Mouse (Mus musculus) left cerebral cortex, adult 9 months (tissue): ENCODE data around the gene Fam117b.

Experiments
- DNase-seq, 2 experiments: peaks; one replicate each; pipeline ENCODE4 v3.0.0; 2022; ENCODE audit warnings: low spot score in 2 of 2

Fam117b gene

DNA sequence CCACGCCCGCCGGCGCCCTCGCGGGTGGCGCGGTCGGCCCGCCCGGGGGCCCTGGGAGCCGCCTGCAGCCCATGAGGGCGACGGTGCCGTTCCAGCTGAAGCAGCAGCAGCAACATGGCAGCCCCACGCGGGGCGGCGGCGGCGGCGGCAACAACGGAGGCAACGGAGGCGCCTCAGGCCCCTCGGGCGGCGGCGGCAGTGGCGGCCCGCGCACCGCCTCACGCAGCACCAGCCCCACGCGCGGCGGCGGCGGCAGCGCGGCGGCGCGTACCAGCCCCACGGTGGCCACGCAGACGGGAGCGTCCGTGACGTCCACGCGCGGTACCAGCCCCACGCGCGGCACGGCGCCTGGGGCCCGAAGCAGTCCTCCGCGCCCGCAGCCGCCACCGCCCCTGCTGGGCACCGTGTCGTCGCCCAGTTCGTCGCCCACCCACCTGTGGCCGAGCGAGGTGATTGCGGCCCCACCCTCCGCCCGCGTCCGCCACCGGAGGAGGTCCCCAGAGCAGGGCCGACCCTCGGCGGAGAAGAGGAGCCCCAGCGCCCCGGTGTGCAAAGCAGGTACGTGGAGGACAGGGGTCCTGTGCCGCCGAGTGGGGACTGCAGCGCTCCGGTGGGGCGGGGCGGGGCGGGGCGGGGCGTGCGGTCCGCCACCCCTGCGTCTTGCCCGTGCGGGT, 526 bp downstream of the Fam117b start:
- peak; percentile 40 to 62 for DNase-seq

DNA sequence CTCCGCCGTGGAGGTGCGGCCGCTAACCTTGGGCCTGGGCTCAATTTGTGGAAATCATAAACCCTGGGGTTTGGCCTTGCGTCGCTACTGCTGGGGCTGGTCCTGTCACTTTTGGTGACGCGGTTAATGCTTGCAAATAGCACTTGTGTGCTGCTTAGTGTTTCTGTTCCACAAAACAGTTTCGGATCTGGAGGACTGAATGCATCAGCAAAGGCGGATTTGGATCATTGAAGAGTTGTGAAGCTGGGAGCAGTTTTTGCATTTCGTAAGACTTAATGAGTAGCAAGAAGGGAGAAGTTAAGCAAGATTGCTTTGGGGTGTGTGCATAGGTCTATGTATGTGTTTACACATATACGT, 1.0 kb downstream of the Fam117b start:
- DNase-seq, result peak; percentile 45 to 55

DNA sequence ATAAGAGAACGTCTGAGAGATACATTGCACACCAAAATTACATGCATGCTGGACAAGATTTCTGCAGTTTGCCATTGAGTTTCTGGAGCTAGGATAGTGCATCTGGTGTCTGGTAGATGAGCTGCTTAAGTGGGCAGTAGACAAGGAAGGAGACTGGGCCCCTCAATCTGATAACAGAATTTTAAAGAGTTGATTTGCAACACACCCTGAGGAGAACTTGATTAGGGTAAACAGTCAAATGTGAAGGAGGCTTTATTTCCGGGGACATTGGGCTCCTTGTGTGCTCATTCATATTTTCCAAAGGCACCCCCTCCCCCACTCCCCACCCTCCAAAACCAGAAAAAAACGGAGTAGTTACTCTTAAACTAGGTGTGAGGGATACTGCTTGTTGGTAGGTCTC, 2.0 kb downstream of the Fam117b start:
- no peak for DNase-seq

DNA sequence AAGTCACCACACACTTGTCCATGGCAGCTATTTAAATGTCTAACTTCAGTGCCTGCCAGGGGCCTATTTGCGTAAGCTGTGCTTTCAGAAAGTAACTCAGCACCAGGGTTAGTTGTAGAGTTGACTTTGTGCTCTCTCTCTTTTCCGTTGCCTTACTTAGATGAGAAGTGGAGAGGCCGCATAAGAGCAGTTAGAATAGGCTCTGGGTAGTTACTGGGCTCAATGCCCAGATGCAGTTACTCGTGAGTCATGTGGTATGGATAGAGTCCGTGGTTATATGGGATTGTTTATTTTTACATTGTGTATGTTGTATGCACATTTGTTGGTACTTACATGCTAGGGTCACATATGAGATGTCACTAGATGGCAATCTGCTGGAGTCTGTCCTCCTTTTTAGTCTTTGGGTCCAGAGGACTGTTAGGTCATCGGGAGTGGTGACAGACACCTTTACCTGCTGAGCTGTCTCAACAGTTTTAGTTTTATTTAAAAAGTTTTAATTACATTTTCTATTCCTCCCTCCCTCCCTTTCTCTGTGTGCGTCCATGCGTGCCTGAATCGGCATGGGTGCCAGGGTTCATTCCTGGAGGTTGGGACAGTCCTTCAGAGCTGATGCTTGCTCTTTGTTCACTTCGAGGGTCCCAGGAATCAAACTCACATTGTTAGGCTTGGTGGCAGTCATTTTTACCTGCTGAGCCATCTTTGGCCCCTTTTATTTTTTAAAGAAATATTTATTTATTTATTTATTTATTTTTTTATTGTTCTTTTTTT, 3.2 kb downstream of the Fam117b start:
- no peak for DNase-seq

DNA sequence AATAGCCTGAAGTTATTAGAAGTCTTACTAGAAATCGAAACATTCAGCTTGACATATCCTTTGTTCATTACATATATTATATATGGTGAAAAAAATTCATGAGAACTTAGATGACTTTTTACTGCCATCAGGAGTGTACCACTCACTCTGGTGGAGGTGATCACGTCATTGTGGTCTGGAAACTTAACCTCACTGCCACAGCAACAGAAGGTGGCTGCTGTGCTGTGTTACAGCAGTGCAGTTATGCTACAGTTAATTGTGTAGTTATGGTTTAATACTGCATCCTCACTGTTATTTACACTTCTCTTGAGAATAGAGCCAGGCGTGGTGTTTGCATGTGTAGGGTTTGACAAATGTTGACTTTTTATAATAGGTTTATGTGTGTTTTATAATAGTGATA, 4.6 kb downstream of the Fam117b start:
- no peak for DNase-seq

DNA sequence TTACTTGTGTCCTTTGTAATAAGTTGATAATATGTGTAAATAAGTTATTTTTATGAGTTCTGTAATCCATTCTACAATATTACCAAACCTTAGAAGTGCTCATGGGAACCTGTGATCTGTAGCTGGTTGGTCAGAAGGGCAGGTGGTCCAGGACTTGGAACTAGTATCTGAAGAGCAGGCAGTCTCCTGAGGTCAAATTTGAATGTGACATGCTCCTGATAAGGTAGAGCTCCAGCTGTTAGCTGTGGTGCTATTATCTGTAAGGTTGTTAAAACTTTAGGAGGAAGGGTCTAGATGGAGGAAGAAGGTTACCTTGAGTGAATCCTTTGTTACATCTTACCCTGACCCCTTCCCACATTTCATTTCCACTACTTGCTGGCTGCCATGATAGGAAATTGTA, 5.3 kb downstream of the Fam117b start:
- no peak for DNase-seq

DNA sequence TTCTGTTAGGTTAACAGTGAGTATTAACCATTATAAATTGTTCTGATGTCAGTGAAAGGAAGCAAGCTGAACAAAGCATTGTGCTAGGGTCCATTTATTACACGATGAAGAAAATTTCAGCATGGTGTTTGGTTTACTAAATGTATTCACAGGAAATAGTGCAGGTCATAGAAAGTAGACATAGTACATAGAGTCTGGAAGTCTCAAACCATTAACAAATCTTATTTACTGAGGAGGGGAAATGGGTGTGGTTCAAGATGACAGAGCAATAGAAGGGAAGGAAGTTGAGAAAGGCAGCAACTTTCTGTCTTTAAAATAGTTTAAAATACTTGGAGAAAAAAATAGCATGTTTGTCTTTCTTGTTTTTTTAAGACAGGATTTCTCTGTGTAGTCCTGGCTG, 10.4 kb downstream of the Fam117b start:
- DNase-seq, result no peak

DNA sequence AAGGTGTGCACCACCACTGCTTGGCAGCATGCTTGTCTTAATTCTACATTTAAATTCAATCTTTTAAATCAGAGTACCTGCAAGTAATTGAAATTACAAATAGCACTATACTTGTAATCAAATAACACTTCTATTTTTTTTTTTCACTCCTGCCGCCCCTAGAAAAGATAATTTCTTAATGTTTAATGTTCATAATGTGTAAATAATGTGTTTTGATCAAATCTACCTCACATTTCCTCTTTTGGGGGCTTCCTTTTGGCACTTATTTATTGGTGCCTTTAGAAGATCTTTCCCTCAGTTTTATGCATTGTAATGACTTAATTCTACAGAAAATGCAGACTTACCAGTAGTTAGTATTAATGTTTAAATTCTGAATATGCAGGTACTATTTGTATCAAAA, 10.9 kb downstream of the Fam117b start:
- no peak for DNase-seq

DNA sequence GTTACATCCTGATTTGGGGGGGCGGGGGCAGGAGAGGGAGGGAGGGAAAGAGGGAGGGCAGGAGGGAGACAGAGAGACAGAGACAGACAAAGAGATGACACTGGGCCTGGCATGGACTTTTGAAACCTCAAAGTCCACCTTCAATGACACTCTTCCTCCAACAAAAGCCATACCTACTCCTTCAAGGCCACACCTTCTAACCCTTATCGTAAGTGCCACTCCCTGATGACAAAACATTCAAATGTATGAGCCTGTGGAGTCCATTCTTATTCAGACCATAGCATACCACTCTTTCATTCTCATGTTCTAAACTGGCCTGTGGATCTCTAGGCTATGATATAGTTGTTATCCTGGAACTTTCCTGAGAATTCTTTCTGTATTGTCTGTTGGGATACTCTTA, 11.6 kb downstream of the Fam117b start:
- DNase-seq, result no peak

DNA sequence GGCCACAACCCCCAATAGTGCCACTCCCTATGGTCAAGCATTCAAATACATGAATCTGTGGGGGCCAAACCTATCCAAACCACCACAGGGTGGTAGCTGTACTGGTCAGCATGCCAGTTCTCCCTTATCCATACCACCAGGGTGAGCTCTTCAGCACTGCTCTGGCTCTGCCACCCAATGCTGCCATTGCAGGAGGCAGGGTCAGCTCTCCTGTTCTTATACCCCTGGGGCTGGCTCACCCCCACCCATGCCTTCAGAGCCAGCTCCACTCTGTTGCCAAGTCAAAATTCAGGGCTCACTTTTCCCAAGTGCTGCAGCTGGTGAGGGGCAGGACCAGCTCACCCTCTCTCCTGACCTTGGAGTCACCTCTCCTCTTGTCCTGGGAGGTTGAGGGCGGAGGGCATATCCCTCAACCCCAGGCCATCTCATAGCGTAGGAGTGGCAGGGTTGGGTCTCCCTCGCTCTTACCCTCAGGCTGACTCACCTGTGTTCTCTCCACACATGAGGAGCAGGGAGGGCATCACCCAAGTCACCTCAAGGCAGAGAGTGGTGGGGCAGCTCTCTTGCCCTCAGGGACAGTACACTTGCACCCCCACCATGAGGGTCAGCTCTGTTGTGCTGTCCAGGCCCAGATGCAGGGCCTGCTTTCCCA, 13.3 kb downstream of the Fam117b start:
- no peak for DNase-seq

DNA sequence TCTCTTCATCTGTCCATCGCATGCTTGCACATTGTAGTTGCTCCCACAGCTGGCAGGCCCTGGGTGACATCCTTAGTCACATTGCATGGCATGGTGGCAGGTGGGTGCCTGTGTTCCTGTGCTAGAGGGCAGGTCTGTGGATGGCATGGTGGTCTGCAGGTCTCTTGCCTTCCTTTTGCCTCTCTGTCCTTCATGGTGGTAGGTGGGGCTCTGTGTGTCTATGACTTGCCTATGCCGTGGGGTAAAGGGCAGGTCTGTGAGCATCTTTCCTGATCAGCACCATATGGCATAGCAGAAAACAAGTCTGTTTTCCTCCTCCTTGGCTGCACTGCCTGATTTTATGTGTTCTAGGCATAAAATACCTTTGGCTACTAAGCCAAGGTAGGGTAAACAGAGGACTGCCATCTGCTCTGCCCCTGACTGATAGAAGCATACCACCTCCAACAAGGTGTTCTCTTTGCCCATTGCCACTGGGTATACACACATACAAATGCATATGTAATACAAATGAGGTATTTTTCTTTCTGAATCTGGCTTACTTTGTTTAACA, 14.4 kb downstream of the Fam117b start:
- DNase-seq, result no peak

DNA sequence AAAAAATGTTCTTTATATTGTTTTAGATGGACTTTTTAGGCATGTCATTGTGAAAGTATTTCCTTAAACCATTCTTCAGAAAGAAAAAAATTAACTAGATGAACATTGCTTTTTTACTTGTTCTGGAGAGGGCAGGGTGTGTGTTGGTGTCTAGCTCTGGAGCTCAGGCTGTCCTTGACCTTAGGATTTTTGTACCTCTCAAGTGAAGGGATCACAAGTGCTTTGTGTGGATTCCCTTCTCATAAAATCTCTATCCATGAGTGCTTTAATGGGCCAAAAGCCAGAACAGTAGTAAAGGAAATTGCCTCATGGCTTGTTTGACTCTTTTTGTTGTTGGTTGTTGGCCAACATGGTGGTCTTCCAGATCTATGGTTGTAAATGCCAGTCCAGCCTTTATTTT, 18.1 kb downstream of the Fam117b start:
- DNase-seq, result no peak

DNA sequence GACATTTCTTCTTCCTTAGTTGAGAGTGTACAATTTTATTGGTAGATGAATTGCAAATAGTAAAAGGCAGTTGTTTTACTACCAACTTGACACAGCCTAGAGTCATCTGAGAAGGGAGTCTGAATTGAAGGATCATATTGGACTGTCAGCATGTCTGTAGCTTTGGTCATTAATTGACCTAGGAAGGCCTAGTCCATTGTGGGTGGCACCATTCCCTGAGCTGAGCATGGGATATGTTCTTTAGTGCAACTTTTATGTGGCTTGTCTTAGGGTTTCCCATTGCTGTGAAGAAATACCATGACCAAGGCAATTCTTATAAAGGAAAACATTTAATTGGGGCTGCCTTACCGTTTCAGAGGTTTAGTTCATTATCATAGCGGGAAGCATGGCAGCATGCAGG, 20.2 kb downstream of the Fam117b start:
- DNase-seq, result no peak

DNA sequence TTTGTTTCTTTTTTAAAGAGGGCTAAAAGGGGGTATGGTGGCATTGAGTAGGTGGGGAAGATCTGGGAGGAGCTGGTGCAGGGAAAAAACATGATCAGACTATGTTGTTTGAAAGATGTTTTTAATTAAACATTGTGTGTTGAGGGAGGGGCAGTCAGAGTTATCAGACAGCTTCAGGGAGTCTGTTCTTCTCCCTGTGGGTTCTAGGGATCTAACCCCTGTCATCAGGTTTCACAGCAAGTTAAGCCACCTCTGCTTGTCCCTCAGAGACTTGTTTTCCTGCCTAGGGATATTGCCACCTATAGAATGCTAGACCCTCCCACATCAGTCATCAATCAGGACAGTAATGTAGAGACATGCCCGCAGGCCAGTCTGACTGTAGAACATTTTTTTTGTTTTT, 28.3 kb downstream of the Fam117b start:
- DNase-seq, result no peak

DNA sequence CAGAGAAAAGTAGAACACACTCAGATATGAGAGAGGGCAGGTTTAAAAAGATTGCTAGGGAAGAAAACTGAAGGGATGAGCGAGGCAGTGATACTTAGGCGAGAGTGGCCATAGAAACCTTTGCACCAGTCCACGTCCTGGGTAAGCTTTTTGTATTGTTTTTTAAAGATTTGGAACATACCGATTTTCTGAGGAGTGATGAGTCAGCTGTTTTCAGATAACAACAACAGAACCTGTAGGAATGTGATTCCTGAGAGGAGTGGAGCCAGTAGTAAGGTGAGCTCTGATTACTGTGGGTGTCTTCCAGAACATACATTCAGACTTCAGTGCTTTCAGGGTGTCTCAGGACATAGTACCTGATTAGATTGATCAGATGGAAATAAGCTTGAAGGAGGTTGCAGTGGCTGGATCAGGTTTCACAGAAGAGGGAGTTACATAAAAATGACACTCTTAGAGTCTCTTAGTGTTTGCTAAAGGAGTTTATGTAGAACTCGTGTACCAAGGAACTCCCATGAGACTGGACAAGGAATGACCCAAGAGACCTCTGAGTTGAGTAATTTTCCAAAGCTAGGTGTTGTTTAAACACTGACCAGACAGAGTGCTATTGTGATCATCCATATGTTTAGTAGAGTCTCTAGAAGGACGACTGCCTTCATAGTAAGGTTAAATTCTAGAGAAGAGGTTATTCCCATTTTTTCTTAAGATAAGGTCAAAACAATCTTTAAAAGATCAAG, 29.4 kb downstream of the Fam117b start:
- no peak for DNase-seq

DNA sequence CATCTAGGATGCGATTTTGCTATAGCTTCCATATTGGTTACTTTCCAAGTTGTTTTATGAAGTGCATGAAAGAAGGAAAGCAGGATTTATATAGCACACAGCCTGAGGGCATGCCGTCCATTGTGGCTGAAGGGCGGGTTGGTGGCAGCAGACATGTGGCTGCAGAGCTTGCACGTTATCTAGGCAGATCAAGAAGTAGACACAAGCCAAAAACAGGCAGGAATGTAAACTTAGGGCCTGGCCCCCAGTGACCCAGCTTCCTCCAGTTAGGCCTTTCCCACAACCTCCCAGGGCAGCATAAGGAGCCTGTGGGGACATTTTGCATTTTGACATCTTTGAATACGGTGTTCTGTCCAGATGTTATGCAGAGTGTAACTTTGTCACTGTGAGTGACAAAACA, 31.0 kb downstream of the Fam117b start:
- no peak for DNase-seq

DNA sequence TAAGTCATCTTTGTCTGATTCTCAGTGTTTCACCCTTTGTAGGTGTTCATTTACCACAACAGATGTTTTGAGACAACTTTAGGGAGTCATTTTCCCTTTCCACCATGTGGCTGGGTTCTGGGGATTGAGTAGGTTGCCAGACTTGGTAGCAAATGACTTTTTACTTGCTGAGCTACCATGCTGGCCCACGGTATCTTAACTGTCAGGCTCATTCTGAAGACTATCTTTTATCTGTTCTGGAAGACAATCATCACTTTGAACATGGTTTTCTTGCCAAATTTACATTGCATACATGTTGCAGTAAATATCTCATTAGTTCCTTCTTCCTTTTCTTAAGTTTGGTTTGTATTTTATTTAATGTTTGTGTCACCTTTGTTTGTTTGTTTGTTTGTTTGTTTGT, 33.2 kb downstream of the Fam117b start:
- DNase-seq, result no peak

DNA sequence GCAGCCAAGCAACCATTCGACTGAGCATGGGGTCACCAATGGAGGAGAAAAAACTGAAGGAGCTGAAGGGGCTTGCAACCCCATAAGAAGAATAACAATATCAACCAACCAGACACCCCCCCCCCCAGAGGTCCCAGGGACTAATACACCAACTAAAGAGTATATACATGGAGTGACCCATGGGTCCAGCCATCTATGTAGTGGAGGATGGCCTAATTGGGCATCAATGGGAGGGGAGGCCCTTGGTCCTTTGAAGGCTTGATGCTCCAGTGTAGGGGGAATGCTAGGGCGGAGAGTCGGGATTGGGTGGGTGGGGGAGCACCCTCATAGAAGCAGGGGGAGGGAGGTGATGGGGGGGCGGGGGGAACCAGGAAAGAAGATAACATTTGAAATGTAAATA, 34.7 kb downstream of the Fam117b start:
- DNase-seq, result no peak

DNA sequence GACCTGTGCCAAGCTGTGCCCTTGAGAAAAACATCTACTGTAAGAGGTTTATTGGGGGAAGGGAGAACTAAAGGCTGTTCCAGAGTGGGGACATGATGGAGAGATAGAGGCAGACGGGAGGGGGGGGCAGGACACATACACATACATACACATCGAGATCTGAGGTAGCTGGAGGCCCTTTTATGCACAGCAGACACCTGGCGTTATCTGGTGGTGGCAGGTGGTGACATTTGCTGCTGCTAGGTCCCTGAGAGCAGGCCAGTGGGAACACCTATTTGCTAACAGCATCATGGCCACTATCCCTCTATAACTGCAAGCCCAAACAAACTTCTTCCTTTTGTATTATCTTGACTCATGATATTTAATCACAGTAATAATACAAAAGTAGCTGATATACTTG, 44.4 kb downstream of the Fam117b start:
- DNase-seq, result no peak

DNA sequence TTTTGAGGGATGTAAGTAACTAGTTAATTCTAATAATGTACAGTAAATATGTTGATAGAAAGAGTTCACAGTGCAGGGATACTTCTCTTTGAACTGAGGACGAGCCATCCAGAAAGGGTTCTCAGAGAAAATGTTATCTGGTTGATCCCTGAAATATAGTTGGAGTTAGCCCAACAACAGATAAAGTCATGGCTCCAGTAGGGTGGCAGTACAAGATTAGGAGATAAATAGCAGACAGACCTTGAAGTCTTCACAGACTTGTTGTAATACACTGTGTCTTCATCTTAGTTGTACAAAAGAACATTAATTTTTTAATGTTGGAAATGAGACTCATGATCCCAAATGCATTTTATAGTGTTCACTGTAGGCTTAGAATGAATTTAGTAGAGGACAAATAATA, 47.1 kb downstream of the Fam117b start:
- no peak for DNase-seq

DNA sequence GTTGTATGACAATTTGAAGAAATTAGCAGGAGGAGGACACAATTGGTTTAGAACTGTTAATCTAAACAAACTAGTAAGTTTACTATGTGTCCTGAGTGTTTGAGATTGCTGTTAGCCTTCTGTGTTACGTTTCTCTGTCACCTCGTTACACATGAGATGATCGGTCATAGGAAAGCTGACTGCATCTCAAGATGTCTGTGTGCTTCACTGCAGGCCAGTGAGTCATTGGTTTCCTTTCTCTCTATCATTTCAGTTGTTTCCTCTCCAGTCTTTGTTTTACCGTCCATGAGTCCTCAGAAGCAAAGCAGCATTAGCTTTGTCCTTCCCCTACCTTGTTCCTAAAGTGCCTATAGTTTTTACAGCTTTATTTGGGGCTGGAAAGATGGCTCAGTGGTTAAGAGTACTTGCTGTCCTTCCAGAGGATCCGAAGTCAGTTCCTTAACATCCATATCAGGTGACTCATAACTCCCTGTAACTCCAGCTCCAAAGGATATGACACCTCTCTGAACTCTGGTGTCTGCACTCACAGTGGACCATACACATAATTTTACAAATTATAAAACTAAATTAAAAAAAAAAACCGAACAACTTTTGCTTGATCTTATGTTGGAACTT, 53.5 kb downstream of the Fam117b start:
- DNase-seq, result no peak

DNA sequence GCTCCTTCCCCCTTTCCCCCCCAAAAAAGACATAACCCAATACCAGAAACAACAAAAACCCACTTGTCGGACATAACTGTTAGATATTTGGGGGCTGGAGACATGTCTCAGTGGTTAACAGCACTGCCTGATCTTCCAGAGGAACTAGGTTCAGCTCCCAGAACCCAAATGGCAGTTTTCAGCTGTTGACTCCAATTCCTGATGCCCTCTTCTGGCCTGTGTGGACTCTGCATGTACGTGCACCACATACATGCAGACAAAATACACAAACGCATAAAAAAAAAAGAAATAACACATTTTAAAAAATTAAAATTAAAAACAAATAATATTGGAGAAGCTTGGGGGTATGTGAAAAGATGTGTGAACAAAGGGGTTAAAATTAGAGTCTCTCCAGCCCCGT, 54.5 kb downstream of the Fam117b start:
- no peak for DNase-seq
